Mouse (Mus musculus) erythroblast, embryonic 14.5 days (primary cell): ENCODE measurements around the gene Ercc1.

Experiments
- GATA1 ChIP-seq: IDR thresholded peaks from 2 replicates; pipeline ENCODE4 v1.6.1; 2012; ENCODE audit warnings: low read length, inconsistent platforms, mixed read lengths
- TAL1 ChIP-seq: IDR thresholded peaks from 3 replicates; pipeline ENCODE4 v1.6.1; 2012; ENCODE audit warnings: low read length, inconsistent platforms, mixed read lengths

DNA sequence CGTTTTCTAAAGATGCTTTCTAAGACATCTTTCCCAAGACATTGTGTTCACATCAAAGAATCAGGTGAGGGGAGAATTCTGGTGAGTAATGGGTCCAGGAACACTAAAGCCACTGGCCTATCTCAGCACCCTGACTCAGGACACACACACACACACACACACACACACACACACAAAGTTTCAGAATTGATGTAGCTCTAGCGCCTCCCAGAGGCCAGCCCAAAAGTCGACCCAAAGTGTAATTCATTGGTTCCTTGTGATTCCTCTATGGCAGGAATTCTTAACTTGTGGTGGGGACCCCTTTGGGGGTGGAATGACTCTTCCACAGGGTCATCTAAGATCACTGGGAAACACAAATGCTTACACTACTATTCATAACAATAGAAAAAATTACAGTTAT lies 45.4 kb upstream of the Ercc1 start:
- TF ChIP-seq GATA1 (no peak), TAL1 (no peak)
